In the genomic region with DNA sequence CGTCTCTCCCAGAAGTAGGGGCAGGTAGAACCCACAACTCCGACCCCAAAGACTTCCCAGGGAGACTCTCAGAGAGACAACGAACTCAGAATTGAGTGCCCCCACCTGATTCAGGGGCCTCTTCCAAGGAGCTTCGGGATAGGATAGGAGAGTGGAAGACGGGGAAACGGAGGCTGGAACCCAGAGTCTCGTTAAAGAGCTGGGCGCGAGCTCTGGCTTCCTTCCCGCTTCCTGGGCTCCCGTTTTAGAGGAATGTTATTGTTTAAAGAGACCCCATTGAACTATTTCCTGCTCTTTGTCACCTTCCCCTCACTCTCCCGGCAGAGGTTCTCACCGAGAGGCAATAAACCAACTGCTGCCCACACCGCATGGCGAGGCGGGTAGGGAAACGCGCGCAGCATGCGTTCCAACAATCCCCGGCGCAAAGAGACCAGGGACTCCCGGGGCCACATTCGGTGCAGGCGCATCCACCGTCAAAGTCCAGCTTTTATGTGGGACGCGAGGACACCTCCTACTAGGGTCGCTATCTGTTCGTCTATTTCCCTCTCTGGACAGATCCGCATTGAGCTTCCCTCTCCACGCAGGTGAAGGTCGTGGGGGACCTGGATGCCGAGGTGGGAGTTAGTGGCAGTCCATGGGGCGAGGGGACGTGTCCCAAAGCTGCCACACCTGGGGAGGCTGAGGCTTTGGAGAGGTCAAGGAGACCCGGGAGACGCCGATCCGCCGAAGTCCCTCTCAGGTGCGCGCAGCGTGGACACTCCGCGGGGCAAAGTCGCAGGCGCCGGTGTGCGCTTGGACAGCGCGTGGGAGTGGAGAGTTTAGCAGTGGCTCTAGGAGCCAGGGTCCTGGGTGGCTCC, we compare ENCODE assay signal across 10 mouse cellular contexts. TPM values are rescaled to one million over a fixed set of nuclear protein-coding genes. Genes with fewer than 3 reads are reported as not detected.
DNase-seq lines count a peak whose midpoint lies in the region; ATAC-seq and TF ChIP-seq lines count a peak whose summit lies in the region.
"Had no signal": no experiment of that assay in that cellular context is flagged by ENCODE, and none has a peak within 500 bp of the region (broad histone marks: within the 10 kb centered on the region; RNA-seq: fewer than 3 reads in every experiment).

No protein-coding gene starts in this region.

- peaks cover 20% of the 10 kb centered on the region for H3K4me1 ChIP-seq in kidney, embryonic 16.5 days (ENCODE audit: insufficient read depth, low read length)
- H3K4me1 ChIP-seq in kidney, adult 2 months (ENCODE audit: control insufficient read depth, insufficient read depth, low read length), result no peaks in the 10 kb centered on the region
- no peaks in the 10 kb centered on the region for H3K4me1 ChIP-seq in embryonic facial prominence, embryonic 14.5 days (ENCODE audit: control insufficient read depth, insufficient read depth, low read length)
- no peaks in the 10 kb centered on the region for H3K4me1 ChIP-seq in hindbrain, postnatal 0 days (ENCODE audit: insufficient read depth, low read length)
- peaks cover 14% of the 10 kb centered on the region for H3K4me1 ChIP-seq in neural tube, embryonic 12.5 days

- peak overlapping the region; percentile 53 for H3K4me2 ChIP-seq in kidney, embryonic 16.5 days (replicated peaks; ENCODE audit: low read depth, low read length)
- H3K4me2 ChIP-seq in embryonic facial prominence, embryonic 14.5 days (ENCODE audit: low read depth, low read length), result peak overlapping the region; percentile 41
- H3K4me2 ChIP-seq in hindbrain, postnatal 0 days (ENCODE audit: low read depth, low read length), result peak overlapping the region; percentile 48
- H3K4me2 ChIP-seq in neural tube, embryonic 12.5 days (replicated peaks), result peak overlapping the region; percentile 50

- ATAC-seq in kidney, embryonic 16.5 days (ENCODE audit: low FRiP score, low TSS enrichment), result 0 out of 2 replicates have a peak, but pooled peaks have one; percentile 12
- ATAC-seq in embryonic facial prominence, embryonic 14.5 days (ENCODE audit: low read depth), result no peak
- no peak for ATAC-seq in hindbrain, postnatal 0 days
- ATAC-seq in neural tube, embryonic 12.5 days (ENCODE audit: low FRiP score, low read depth), result no peak

- H3K9ac ChIP-seq in kidney, embryonic 16.5 days (replicated peaks; ENCODE audit: low read length), result no peak overlapping the region
- no peak overlapping the region for H3K9ac ChIP-seq in embryonic facial prominence, embryonic 14.5 days (ENCODE audit: low read depth, low read length)
- H3K9ac ChIP-seq in hindbrain, postnatal 0 days (replicated peaks; ENCODE audit: low read length), result no peak overlapping the region
- 0 out of 2 replicates have a peak overlapping the region, but pooled peaks have one; percentile 21 for H3K9ac ChIP-seq in neural tube, embryonic 12.5 days

- TF ChIP-seq CTCF in kidney, adult 2 months (conservative IDR thresholded peaks at IDR 0.05; ENCODE audit: insufficient read depth, insufficient read length, low read depth, low read length), result no peak
- TF ChIP-seq CTCF in hindbrain, postnatal 0 days (IDR thresholded peaks at IDR 0.05; ENCODE audit: low read depth), result no peak

- TF ChIP-seq POLR2A in kidney, adult 2 months (IDR thresholded peaks at IDR 0.05; ENCODE audit: low read depth, low read length), result no peak

- no peak overlapping the region for H3K27ac ChIP-seq in kidney, embryonic 16.5 days (ENCODE audit: low read length)
- no peak overlapping the region for H3K27ac ChIP-seq in kidney, adult 2 months (ENCODE audit: insufficient read depth, low read depth, low read length)
- H3K27ac ChIP-seq in embryonic facial prominence, embryonic 14.5 days (replicated peaks; ENCODE audit: low read depth, low read length), result no peak overlapping the region
- no peak overlapping the region for H3K27ac ChIP-seq in hindbrain, postnatal 0 days
- H3K27ac ChIP-seq in neural tube, embryonic 12.5 days, result no peak overlapping the region

- no peaks in the 10 kb centered on the region for H3K9me3 ChIP-seq in kidney, embryonic 16.5 days (ENCODE audit: low read length)
- H3K9me3 ChIP-seq in embryonic facial prominence, embryonic 14.5 days (ENCODE audit: control insufficient read depth, low read length), result no peaks in the 10 kb centered on the region
- no peaks in the 10 kb centered on the region for H3K9me3 ChIP-seq in hindbrain, postnatal 0 days (ENCODE audit: low read length)
- no peaks in the 10 kb centered on the region for H3K9me3 ChIP-seq in neural tube, embryonic 12.5 days

- WGBS in kidney, embryonic 16.5 days, result under 1% methylated on average over 52 of the region's 52 CpGs
- 2% methylated on average over 52 of the region's 52 CpGs for WGBS in kidney, adult 2 months
- WGBS in embryonic facial prominence, embryonic 14.5 days, result 2% methylated on average over 35 of the region's 52 CpGs
- under 1% methylated on average over 52 of the region's 52 CpGs for WGBS in hindbrain, postnatal 0 days
- under 1% methylated on average over 52 of the region's 52 CpGs for WGBS in neural tube, embryonic 12.5 days

- H3K27me3 ChIP-seq in kidney, embryonic 16.5 days (ENCODE audit: insufficient read depth, low read length), result peaks cover 100% of the 10 kb centered on the region
- H3K27me3 ChIP-seq in kidney, adult 2 months (replicated peaks; ENCODE audit: control insufficient read depth, insufficient read depth, low read length), result no peaks in the 10 kb centered on the region
- peaks cover 100% of the 10 kb centered on the region for H3K27me3 ChIP-seq in embryonic facial prominence, embryonic 14.5 days (replicated peaks; ENCODE audit: control insufficient read depth, insufficient read depth, low read length)
- H3K27me3 ChIP-seq in hindbrain, postnatal 0 days (ENCODE audit: insufficient read depth, low read length), result peaks cover 83% of the 10 kb centered on the region
- H3K27me3 ChIP-seq in neural tube, embryonic 12.5 days (replicated peaks), result peaks cover 99% of the 10 kb centered on the region

- H3K4me3 ChIP-seq in kidney, embryonic 16.5 days (ENCODE audit: low read length), result peak overlapping the region; percentile 39
- no peak overlapping the region for H3K4me3 ChIP-seq in kidney, adult 2 months (ENCODE audit: insufficient read depth, low read depth, low read length)
- peak overlapping the region; percentile 28 for H3K4me3 ChIP-seq in embryonic facial prominence, embryonic 14.5 days (ENCODE audit: low read depth, low read length)
- H3K4me3 ChIP-seq in hindbrain, postnatal 0 days (ENCODE audit: low read length), result peak overlapping the region; percentile 28
- H3K4me3 ChIP-seq in neural tube, embryonic 12.5 days, result peak overlapping the region; percentile 9

- no peaks in the 10 kb centered on the region for H3K36me3 ChIP-seq in kidney, embryonic 16.5 days (ENCODE audit: insufficient read depth, low read length)
- no peaks in the 10 kb centered on the region for H3K36me3 ChIP-seq in kidney, adult 2 months (ENCODE audit: control insufficient read depth, insufficient read depth, low read length)
- H3K36me3 ChIP-seq in embryonic facial prominence, embryonic 14.5 days (ENCODE audit: control insufficient read depth, insufficient read depth, low read length), result no peaks in the 10 kb centered on the region
- H3K36me3 ChIP-seq in hindbrain, postnatal 0 days (ENCODE audit: insufficient read depth, low read length), result no peaks in the 10 kb centered on the region
- no peaks in the 10 kb centered on the region for H3K36me3 ChIP-seq in neural tube, embryonic 12.5 days

- DNase-seq in kidney, adult 2 months, result no peak
- DNase-seq in embryonic facial prominence, embryonic 14.5 days (ENCODE audit: low spot score), result no peak
- no peak for DNase-seq in hindbrain, postnatal 0 days (ENCODE audit: low spot score)
- DNase-seq in thymus, postnatal 36 days, result no peak
- DNase-seq in cerebellum, postnatal 25 days, result no peak
- DNase-seq in T-cell, adult 2 months (ENCODE audit: low spot score), result no peak

RNA-seq across cellular contexts. Expression of a gene that starts 0.9 kb away (rescaled TPM):
- 0.10 and 0.24 TPM in 2 replicates for polyA plus RNA-seq in kidney, embryonic 16.5 days (2015; fragmentation: Nextera tagmentation; extraction: Ambion mirVana)
- polyA plus RNA-seq in kidney, adult 2 months (2012; rRNA removed), result not detected in 2 replicates
- polyA plus RNA-seq in embryonic facial prominence, embryonic 14.5 days (2014; fragmentation: Nextera tagmentation; extraction: Ambion mirVana), result 0.24 and 0.60 TPM in 2 replicates
- 0.52 TPM in 1 of 2 replicates, not detected in the other for total RNA-seq in hindbrain, postnatal 0 days (2014; rRNA removed)
- 0.31 and 0.44 TPM in 2 replicates for polyA plus RNA-seq in hindbrain, postnatal 0 days (2015; fragmentation: Nextera tagmentation; extraction: Ambion mirVana)
- 1.3 and 2.0 TPM in 2 replicates for polyA plus RNA-seq in neural tube, embryonic 12.5 days (2016; fragmentation: Nextera tagmentation; extraction: Ambion mirVana)
- total RNA-seq: megakaryocyte-erythroid progenitor cell, adult 5-6 weeks had no signal
- polyA plus RNA-seq: large intestine, adult 2 months had no signal
